In genomic region chr9:30940328-30940727, GRCm38 (mm10) we compare ENCODE assay signal across 8 mouse cellular contexts. TPM values are rescaled to one million over a fixed set of nuclear protein-coding genes. Genes with fewer than 3 reads are reported as not detected.
A peak's percentile ranks its signal among the peaks of the same experiment; 100 is the strongest.
DNase-seq lines count a peak whose midpoint lies in the region; ATAC-seq lines count a peak whose summit lies in the region.

No protein-coding gene starts in this region.

- H3K4me3 ChIP-seq in heart, embryonic 11.5 days (ENCODE audit: low read depth, low read length), result no peak overlapping the region
- H3K4me3 ChIP-seq in forebrain, embryonic 16.5 days (replicated peaks; ENCODE audit: low read length), result no peak overlapping the region
- H3K4me3 ChIP-seq in hindbrain, embryonic 13.5 days, result no peak overlapping the region

- ATAC-seq in heart, embryonic 11.5 days (replicated peaks; ENCODE audit: insufficient number of reproducible peaks, low FRiP score, low TSS enrichment), result no peak
- peak; percentile 27; the same call in 1 of the 2 replicates for ATAC-seq in forebrain, embryonic 16.5 days
- peak; percentile 21; the same call in 1 of the 2 replicates for ATAC-seq in hindbrain, embryonic 13.5 days (ENCODE audit: low FRiP score)

- DNase-seq in heart, adult 11 months, result peak; percentile 96
- peak; percentile 72 for DNase-seq in cerebellum, adult 11 months
- peak; percentile 81 for DNase-seq in left cerebral cortex, adult 11 months (ENCODE audit: low spot score)
- DNase-seq in mesoderm, embryonic 11.5 days (ENCODE audit: low read depth, low spot score), result peak; percentile 92
- DNase-seq in spleen, postnatal 4 days (ENCODE audit: low spot score in 2 of 2), result peak; percentile 43 to 75

- no peak overlapping the region for H3K27ac ChIP-seq in heart, embryonic 11.5 days (ENCODE audit: low read depth, low read length)
- no peak overlapping the region for H3K27ac ChIP-seq in forebrain, embryonic 16.5 days (ENCODE audit: low read length)
- H3K27ac ChIP-seq in hindbrain, embryonic 13.5 days, result no peak overlapping the region

- H3K4me2 ChIP-seq in heart, embryonic 11.5 days, result no peak overlapping the region
- H3K4me2 ChIP-seq in forebrain, embryonic 16.5 days (ENCODE audit: low read length), result no peak overlapping the region
- H3K4me2 ChIP-seq in hindbrain, embryonic 13.5 days, result no peak overlapping the region

- H3K27me3 ChIP-seq in heart, embryonic 11.5 days (ENCODE audit: control insufficient read depth, insufficient read depth, low read length), result peaks cover 47% of the 10 kb centered on the region
- peaks cover 26% of the 10 kb centered on the region for H3K27me3 ChIP-seq in forebrain, embryonic 16.5 days (replicated peaks; ENCODE audit: control insufficient read depth, insufficient read depth, low read length)
- H3K27me3 ChIP-seq in hindbrain, embryonic 13.5 days, result peaks cover 37% of the 10 kb centered on the region

- H3K9me3 ChIP-seq in heart, embryonic 11.5 days (replicated peaks; ENCODE audit: control insufficient read depth, low read length), result 0 out of 2 replicates have a peak, but pooled peaks cover 2% of the 10 kb centered on the region
- no peaks in the 10 kb centered on the region for H3K9me3 ChIP-seq in forebrain, embryonic 16.5 days (ENCODE audit: control insufficient read depth, low read length)
- H3K9me3 ChIP-seq in hindbrain, embryonic 13.5 days, result no peaks in the 10 kb centered on the region

- WGBS in heart, embryonic 11.5 days (ENCODE audit: insufficient replicate concordance), result 6% methylated on average over 6 of the region's 6 CpGs
- 6% methylated on average over 6 of the region's 6 CpGs for WGBS in forebrain, embryonic 16.5 days
- WGBS in hindbrain, embryonic 13.5 days, result 10% methylated on average over 6 of the region's 6 CpGs

- no peak overlapping the region for H3K9ac ChIP-seq in heart, embryonic 11.5 days (ENCODE audit: low read depth, low read length)
- no peak overlapping the region for H3K9ac ChIP-seq in forebrain, embryonic 16.5 days (replicated peaks; ENCODE audit: low read depth, low read length)
- no peak overlapping the region for H3K9ac ChIP-seq in hindbrain, embryonic 13.5 days

- no peaks in the 10 kb centered on the region for H3K36me3 ChIP-seq in heart, embryonic 11.5 days (ENCODE audit: control insufficient read depth, insufficient read depth, low read length)
- no peaks in the 10 kb centered on the region for H3K36me3 ChIP-seq in forebrain, embryonic 16.5 days (ENCODE audit: control insufficient read depth, insufficient read depth)
- no peaks in the 10 kb centered on the region for H3K36me3 ChIP-seq in hindbrain, embryonic 13.5 days

- H3K4me1 ChIP-seq in heart, embryonic 11.5 days (ENCODE audit: control insufficient read depth, insufficient read depth, low read length), result 0 out of 2 replicates have a peak, but pooled peaks cover 5% of the 10 kb centered on the region
- peaks cover 10% of the 10 kb centered on the region for H3K4me1 ChIP-seq in forebrain, embryonic 16.5 days (replicated peaks; ENCODE audit: control insufficient read depth, insufficient read depth, low read length)
- peaks cover 21% of the 10 kb centered on the region for H3K4me1 ChIP-seq in hindbrain, embryonic 13.5 days (replicated peaks)

RNA-seq across cellular contexts. Expression of gene Adamts8, which starts 2.0 kb away (rescaled TPM):
- polyA plus RNA-seq in heart, embryonic 11.5 days (2014; fragmentation: Nextera tagmentation; extraction: Ambion mirVana), result 6.0 and 6.7 TPM in 2 replicates
- 1.6 and 1.7 TPM in 2 replicates for polyA plus RNA-seq in forebrain, embryonic 16.5 days (2015; fragmentation: Nextera tagmentation; extraction: Ambion mirVana)
- 1.4 and 2.0 TPM in 2 replicates for polyA plus RNA-seq in hindbrain, embryonic 13.5 days (2015; fragmentation: Nextera tagmentation; extraction: Ambion mirVana)

RNA-seq across cellular contexts. Expression of gene Adamts15, which starts 18.1 kb away (rescaled TPM):
- 5.7 and 7.2 TPM in 2 replicates for polyA plus RNA-seq in heart, embryonic 11.5 days (2014; fragmentation: Nextera tagmentation; extraction: Ambion mirVana)
- polyA plus RNA-seq in forebrain, embryonic 16.5 days (2015; fragmentation: Nextera tagmentation; extraction: Ambion mirVana), result 3.4 and 4.4 TPM in 2 replicates
- polyA plus RNA-seq in hindbrain, embryonic 13.5 days (2015; fragmentation: Nextera tagmentation; extraction: Ambion mirVana), result 3.4 and 3.8 TPM in 2 replicates
